Mouse (Mus musculus) lung, postnatal 36 days (tissue): Measurements from ENCODE around the gene Gabrd.

Source experiments
- DNase-seq: peaks from one replicate; pipeline ENCODE4 v3.0.0; 2022; ENCODE audit warnings: mixed read lengths

The Gabrd gene

GRCm38 (mm10) chr4:155336284-155337050, 61.4 kb downstream of the Gabrd start:
- no peak for DNase-seq
